Mouse (Mus musculus): ENCODE results near the gene Coq8b.

Gene Coq8b

GRCm38 (mm10) chr7:27232781-27233281 is at the start of gene Coq8b:
Gene Coq8b (plus strand): TSS chr7:27233023.
- peak; percentile 92 to 96 for DNase-seq

- DNase-seq: peak; percentile 42 to 50
Observed at GRCm38 (mm10) chr7:27184964-27185363, 47.9 kb upstream of the Coq8b start.

- DNase-seq: no peak
Observed at GRCm38 (mm10) chr7:27185986-27186385, 46.8 kb upstream of the Coq8b start.

GRCm38 (mm10) chr7:27189271-27189931 is 43.4 kb upstream of the Coq8b start:
- no peak for DNase-seq

GRCm38 (mm10) chr7:27192434-27192833 is 40.4 kb upstream of the Coq8b start:
- no peak for DNase-seq

- DNase-seq: no peak
Observed at GRCm38 (mm10) chr7:27193731-27194130, 39.1 kb upstream of the Coq8b start.

- DNase-seq: peak; percentile 89 to 97
Observed at GRCm38 (mm10) chr7:27195681-27196611, 36.9 kb upstream of the Coq8b start, which contains the start of the genes BC024978 and Snrpa. Gene BC024978 (plus strand): TSS chr7:27195781. Gene Snrpa (minus strand): TSS chr7:27196271.

GRCm38 (mm10) chr7:27197136-27197535 is 35.7 kb upstream of the Coq8b start:
- no peak for DNase-seq

- no peak for DNase-seq
Observed at GRCm38 (mm10) chr7:27197634-27198033, 35.2 kb upstream of the Coq8b start.

GRCm38 (mm10) chr7:27198355-27198754 is 34.5 kb upstream of the Coq8b start:
- no peak for DNase-seq

- no peak for DNase-seq
Observed at GRCm38 (mm10) chr7:27198779-27199178, 34.0 kb upstream of the Coq8b start.

GRCm38 (mm10) chr7:27203730-27204449 is 28.9 kb upstream of the Coq8b start:
- no peak for DNase-seq

- no peak for DNase-seq
Observed at GRCm38 (mm10) chr7:27212626-27213025, 20.2 kb upstream of the Coq8b start.

GRCm38 (mm10) chr7:27218586-27218985 is 14.2 kb upstream of the Coq8b start:
- no peak for DNase-seq

GRCm38 (mm10) chr7:27219937-27220336 is 12.9 kb upstream of the Coq8b start:
- no peak for DNase-seq

- DNase-seq: no peak
Observed at GRCm38 (mm10) chr7:27221939-27222338, 10.9 kb upstream of the Coq8b start.

GRCm38 (mm10) chr7:27222538-27222937 is 10.3 kb upstream of the Coq8b start:
- no peak for DNase-seq

GRCm38 (mm10) chr7:27224877-27225575 is 7.8 kb upstream of the Coq8b start:
- no peak for DNase-seq

- DNase-seq: no peak
Observed at GRCm38 (mm10) chr7:27227276-27227675, 5.5 kb upstream of the Coq8b start.

- DNase-seq: no peak
Observed at GRCm38 (mm10) chr7:27227676-27228075, 5.1 kb upstream of the Coq8b start.

GRCm38 (mm10) chr7:27228281-27228821 is 4.5 kb upstream of the Coq8b start, which contains the start of gene Itpkc:
Gene Itpkc (minus strand): TSS chr7:27228661.
- peak; percentile 88 to 91 for DNase-seq

GRCm38 (mm10) chr7:27228865-27229264 is 4.0 kb upstream of the Coq8b start:
- DNase-seq: no peak

All from thymus, postnatal 36 days (tissue).